8 mouse cellular contexts compared by ENCODE assay signal in the genomic region with DNA sequence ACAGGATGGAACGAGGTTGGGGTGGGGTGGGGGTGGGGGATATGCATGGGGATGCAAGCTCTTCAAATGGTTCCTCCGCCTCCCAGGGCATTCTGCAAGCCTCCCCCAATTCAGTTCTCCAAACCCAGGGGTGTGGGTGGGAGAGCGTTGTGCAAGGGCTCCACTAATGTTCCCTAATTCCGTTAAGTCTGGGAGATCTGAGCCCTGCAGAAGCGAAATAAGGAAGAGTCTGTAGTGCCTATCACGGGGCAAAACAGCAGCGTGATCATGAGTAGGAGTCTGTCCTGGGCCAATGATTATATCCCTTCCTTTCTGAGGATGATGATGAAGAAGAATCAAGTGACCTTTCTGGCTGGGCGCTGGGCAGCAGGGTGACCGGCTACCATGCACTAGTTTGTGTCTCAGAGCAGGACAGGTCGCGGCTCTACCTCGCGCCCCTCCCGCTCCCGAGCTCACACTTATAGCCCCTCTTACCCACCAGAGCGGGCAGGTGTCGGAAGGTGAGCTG. TPM values are rescaled to one million over a fixed set of nuclear protein-coding genes. Genes with fewer than 3 reads are reported as not detected.
DNase-seq lines count a peak whose midpoint lies in the region; ATAC-seq and TF ChIP-seq lines count a peak whose summit lies in the region.

No protein-coding gene starts in this region.

- TF ChIP-seq EP300 in liver, postnatal 0 days (IDR thresholded peaks at IDR 0.05; ENCODE audit: low read depth): no peak

- peak overlapping the region; percentile 81 for H3K4me2 ChIP-seq in liver, postnatal 0 days (ENCODE audit: low read depth, low read length)
- peak overlapping the region; percentile 91 for H3K4me2 ChIP-seq in neural tube, embryonic 12.5 days (replicated peaks)

- peak overlapping the region; percentile 86 for H3K9ac ChIP-seq in liver, postnatal 0 days (replicated peaks)
- H3K9ac ChIP-seq in neural tube, embryonic 12.5 days: peak overlapping the region; percentile 48

- no peaks in the 10 kb centered on the region for H3K9me3 ChIP-seq in liver, postnatal 0 days (ENCODE audit: low read length)
- no peaks in the 10 kb centered on the region for H3K9me3 ChIP-seq in neural tube, embryonic 12.5 days

- TF ChIP-seq CTCF in liver, postnatal 0 days (IDR thresholded peaks at IDR 0.05; ENCODE audit: low read depth): no peak

- peaks cover 6% of the 10 kb centered on the region; the same call in 1 of the 2 replicates for H3K36me3 ChIP-seq in liver, postnatal 0 days (replicated peaks; ENCODE audit: insufficient read depth, low read length)
- no peaks in the 10 kb centered on the region for H3K36me3 ChIP-seq in neural tube, embryonic 12.5 days

- WGBS in liver, postnatal 0 days (ENCODE audit: insufficient replicate concordance): under 1% methylated on average over 17 of the region's 17 CpGs
- WGBS in neural tube, embryonic 12.5 days: under 1% methylated on average over 17 of the region's 17 CpGs

- H3K27me3 ChIP-seq in liver, postnatal 0 days (ENCODE audit: insufficient read depth, low read length): no peaks in the 10 kb centered on the region
- peaks cover 40% of the 10 kb centered on the region for H3K27me3 ChIP-seq in neural tube, embryonic 12.5 days (replicated peaks)

- H3K4me3 ChIP-seq in liver, postnatal 0 days (ENCODE audit: low read depth, low read length): peak overlapping the region; percentile 95
- peak overlapping the region; percentile 57 for H3K4me3 ChIP-seq in neural tube, embryonic 12.5 days

- H3K4me1 ChIP-seq in liver, postnatal 0 days (ENCODE audit: insufficient read depth): peaks cover 15% of the 10 kb centered on the region
- H3K4me1 ChIP-seq in neural tube, embryonic 12.5 days: peaks cover 12% of the 10 kb centered on the region; the same call in 1 of the 2 replicates

- ATAC-seq in hematopoietic stem cell, adult 5-6 weeks (replicated peaks in 1 of 2; ENCODE audit: insufficient read depth in 1 of 2, low FRiP score in 2 of 2, low TSS enrichment in 1 of 2, low read depth in 1 of 2, poor library complexity in 2 of 2, severe bottlenecking in 2 of 2): peak; percentile 34 to 38
- ATAC-seq in liver, postnatal 0 days: peak; percentile 59
- ATAC-seq in neural tube, embryonic 12.5 days (ENCODE audit: low FRiP score, low read depth): peak; percentile 48

- H3K27ac ChIP-seq in liver, postnatal 0 days (ENCODE audit: low read depth): peak overlapping the region; percentile 92
- no peak overlapping the region for H3K27ac ChIP-seq in neural tube, embryonic 12.5 days

- DNase-seq in cerebellum, adult 9-10 months: peak; percentile 11
- DNase-seq in cerebellum, adult 11 months: no peak
- DNase-seq in thymus, postnatal 25 days: peak; percentile 20
- no peak for DNase-seq in thymus, postnatal 36 days
- peak; percentile 48 for DNase-seq in liver, postnatal 0 days
- no peak for DNase-seq in Muller cell, postnatal 12 days (ENCODE audit: inconsistent ontology term)

RNA-seq across cellular contexts. Expression of gene Gas2l3, which starts 0.6 kb away (rescaled TPM):
- total RNA-seq in hematopoietic stem cell, adult 5-6 weeks (2017): 20.1 and 24.8 TPM in 2 replicates
- 2.8 and 2.9 TPM in 2 replicates for polyA plus RNA-seq in liver, postnatal 0 days (2015; fragmentation: Nextera tagmentation; extraction: Ambion mirVana)
- 7.0 and 8.1 TPM in 2 replicates for polyA plus RNA-seq in neural tube, embryonic 12.5 days (2016; fragmentation: Nextera tagmentation; extraction: Ambion mirVana)

Comparison
In these comparisons a context has a peak if more than half of its experiments do, and no peak if none do; other contexts are left out.
1. DNase-seq: peak in cerebellum, adult 9-10 months (single experiment), thymus, postnatal 25 days (single experiment) and liver, postnatal 0 days (single experiment); none in cerebellum, adult 11 months (single experiment), thymus, postnatal 36 days (0 of 2) and Muller cell, postnatal 12 days (single experiment).
2. Peak in every context shown above with its lines, with median percentiles within 50 percentile points of each other: ATAC-seq.